Mouse (Mus musculus): ENCODE results near the gene Fpr2. TPM values are rescaled to one million over a fixed set of nuclear protein-coding genes. Genes with fewer than 3 reads are reported as not detected.
"Not testable (repeated sequence)": the region's sequence is repeated elsewhere in the genome, so short reads cannot be mapped to it uniquely, and the experiment has no call there.

Gene Fpr2
- polyA plus RNA-seq (2015; fragmentation: Nextera tagmentation; extraction: Ambion mirVana): 0.31 and 0.41 TPM in 2 replicates

DNA sequence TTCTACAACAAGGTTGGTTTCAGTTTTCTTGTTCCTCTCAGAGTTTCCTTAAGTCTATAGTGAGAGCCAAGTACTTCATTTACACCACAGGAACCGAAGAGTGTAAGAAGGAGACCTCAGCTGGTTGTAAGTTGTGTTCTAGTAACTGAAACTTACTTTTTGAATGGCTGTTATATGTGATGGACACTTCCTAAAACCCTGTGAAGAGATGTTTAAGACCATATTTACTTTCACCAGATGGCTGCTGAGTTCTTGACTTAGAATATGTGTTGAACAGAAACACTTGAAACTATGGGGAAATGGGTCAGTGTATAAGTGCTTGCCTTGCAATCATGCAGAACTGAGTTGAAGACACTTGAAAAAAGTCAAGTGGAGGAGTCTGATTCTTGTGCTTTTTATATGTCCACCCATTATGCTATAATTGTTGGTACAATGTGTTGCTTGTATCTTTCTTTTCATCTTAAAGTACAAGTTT, at the start of gene Fpr2, which contains the start of gene Fpr3:
Gene Fpr2 (plus strand): TSS at position 51 of the 475 bp plus-strand sequence.
Gene Fpr3 (plus strand): TSS at position 79 of the 475 bp plus-strand sequence.
- no peak within 1 kb of the TSS for H3K4me3 ChIP-seq (ENCODE audit: low read length)
- no peak for ATAC-seq
- no peaks in the 10 kb centered on the region for H3K36me3 ChIP-seq (ENCODE audit: control insufficient read depth, insufficient read depth, low read length)
- no peaks in the 10 kb centered on the region for H3K27me3 ChIP-seq (replicated peaks; ENCODE audit: control insufficient read depth, insufficient read depth, low read length)
- no peaks in the 10 kb centered on the region for H3K4me1 ChIP-seq (ENCODE audit: control insufficient read depth, insufficient read depth, low read depth, low read length)
- H3K9ac ChIP-seq (ENCODE audit: low read depth, low read length): no peak within 1 kb of the TSS
- no peak within 1 kb of the TSS for H3K27ac ChIP-seq (ENCODE audit: low read depth, low read length)
- no peak within 1 kb of the TSS for H3K4me2 ChIP-seq (ENCODE audit: low read length)
- WGBS: 50% methylated on average over 1 of the region's 1 CpGs
- H3K9me3 ChIP-seq (ENCODE audit: control insufficient read depth, low read length): no peaks in the 10 kb centered on the region

GRCm38 (mm10) chr17:17837919-17838701, 49.5 kb upstream of the Fpr2 start:
- peak overlapping the region; percentile 61 for H3K9ac ChIP-seq (ENCODE audit: low read depth, low read length)
- peak overlapping the region; percentile 52 for H3K4me3 ChIP-seq (ENCODE audit: low read length)
- H3K27ac ChIP-seq (ENCODE audit: low read depth, low read length): peak overlapping the region; percentile 83
- WGBS: under 1% methylated on average over 43 of the region's 43 CpGs
- H3K9me3 ChIP-seq (ENCODE audit: control insufficient read depth, low read length): no peaks in the 10 kb centered on the region
- H3K36me3 ChIP-seq (ENCODE audit: control insufficient read depth, insufficient read depth, low read length): 0 out of 2 replicates have a peak, but pooled peaks cover 2% of the 10 kb centered on the region
- H3K27me3 ChIP-seq (replicated peaks; ENCODE audit: control insufficient read depth, insufficient read depth, low read length): no peaks in the 10 kb centered on the region
- H3K4me2 ChIP-seq (ENCODE audit: low read length): peak overlapping the region; percentile 83
- ATAC-seq: peak; percentile 98
- H3K4me1 ChIP-seq (ENCODE audit: control insufficient read depth, insufficient read depth, low read depth, low read length): peaks cover 29% of the 10 kb centered on the region

DNA sequence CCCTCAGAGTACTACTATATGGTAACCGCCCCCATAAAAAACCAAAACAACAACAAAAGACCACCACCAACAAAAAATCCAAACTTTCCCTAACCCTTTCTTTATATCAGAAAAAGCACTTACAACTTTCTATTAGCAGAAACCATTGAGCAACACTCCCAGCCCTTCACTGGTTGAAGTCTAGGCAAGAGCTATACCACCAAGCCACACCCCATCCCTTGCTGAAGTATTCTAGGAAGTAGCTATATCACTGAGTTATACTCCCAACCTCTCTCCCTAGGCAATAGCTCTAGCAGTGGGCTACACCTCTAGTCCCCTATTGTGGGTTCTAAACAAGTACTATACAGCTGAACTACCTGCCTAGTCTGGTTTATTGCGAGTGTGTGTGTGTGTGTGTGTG, 48.3 kb upstream of the Fpr2 start:
- ATAC-seq: no peak
- Histone ChIP-seq H3K27ac (ENCODE audit: low read depth, low read length) (no peak overlapping the region), H3K9me3 (ENCODE audit: control insufficient read depth, low read length) (no peaks in the 10 kb centered on the region), H3K36me3 (ENCODE audit: control insufficient read depth, insufficient read depth, low read length) (0 out of 2 replicates have a peak, but pooled peaks cover 2% of the 10 kb centered on the region), H3K4me1 (ENCODE audit: control insufficient read depth, insufficient read depth, low read depth, low read length) (peaks cover 23% of the 10 kb centered on the region), H3K4me2 (ENCODE audit: low read length) (peak overlapping the region; percentile 83), H3K4me3 (ENCODE audit: low read length) (no peak overlapping the region), H3K9ac (ENCODE audit: low read depth, low read length) (no peak overlapping the region), H3K27me3 (replicated peaks; ENCODE audit: control insufficient read depth, insufficient read depth, low read length) (no peaks in the 10 kb centered on the region)
- 100% methylated on average over 2 of the region's 2 CpGs for WGBS

- Histone ChIP-seq H3K4me1 (ENCODE audit: control insufficient read depth, insufficient read depth, low read depth, low read length) (peaks cover 21% of the 10 kb centered on the region), H3K9me3 (ENCODE audit: control insufficient read depth, low read length) (no peaks in the 10 kb centered on the region), H3K9ac (ENCODE audit: low read depth, low read length) (no peak overlapping the region), H3K36me3 (ENCODE audit: control insufficient read depth, insufficient read depth, low read length) (0 out of 2 replicates have a peak, but pooled peaks cover 2% of the 10 kb centered on the region), H3K27me3 (replicated peaks; ENCODE audit: control insufficient read depth, insufficient read depth, low read length) (no peaks in the 10 kb centered on the region), H3K4me2 (ENCODE audit: low read length) (no peak overlapping the region), H3K4me3 (ENCODE audit: low read length) (no peak overlapping the region), H3K27ac (ENCODE audit: low read depth, low read length) (no peak overlapping the region)
- 95% methylated on average over 7 of the region's 7 CpGs for WGBS
- ATAC-seq: no peak
These were observed 46.8 kb upstream of the Fpr2 start for GRCm38 (mm10) chr17:17840796-17841195.

GRCm38 (mm10) chr17:17843534-17844261, 43.9 kb upstream of the Fpr2 start:
- Histone ChIP-seq H3K9ac (ENCODE audit: low read depth, low read length) (no peak overlapping the region), H3K4me1 (ENCODE audit: control insufficient read depth, insufficient read depth, low read depth, low read length) (peaks cover 7% of the 10 kb centered on the region), H3K4me2 (ENCODE audit: low read length) (no peak overlapping the region), H3K9me3 (ENCODE audit: control insufficient read depth, low read length) (no peaks in the 10 kb centered on the region), H3K4me3 (ENCODE audit: low read length) (no peak overlapping the region), H3K36me3 (ENCODE audit: control insufficient read depth, insufficient read depth, low read length) (no peaks in the 10 kb centered on the region), H3K27ac (ENCODE audit: low read depth, low read length) (no peak overlapping the region), H3K27me3 (replicated peaks; ENCODE audit: control insufficient read depth, insufficient read depth, low read length) (no peaks in the 10 kb centered on the region)
- ATAC-seq: peak; percentile 63
- WGBS: 71% methylated on average over 27 of the region's 27 CpGs

- not testable (repeated sequence) for H3K9me3 ChIP-seq (ENCODE audit: control insufficient read depth, low read length); H3K27me3 ChIP-seq (replicated peaks; ENCODE audit: control insufficient read depth, insufficient read depth, low read length); ATAC-seq; H3K9ac ChIP-seq (ENCODE audit: low read depth, low read length); H3K4me2 ChIP-seq (ENCODE audit: low read length); H3K27ac ChIP-seq (ENCODE audit: low read depth, low read length); H3K36me3 ChIP-seq (ENCODE audit: control insufficient read depth, insufficient read depth, low read length); H3K4me1 ChIP-seq (ENCODE audit: control insufficient read depth, insufficient read depth, low read depth, low read length); H3K4me3 ChIP-seq (ENCODE audit: low read length)
- 95% methylated on average over 3 of the region's 3 CpGs for WGBS
These were observed 43.0 kb upstream of the Fpr2 start for GRCm38 (mm10) chr17:17844606-17845005.

- Histone ChIP-seq H3K4me3 (ENCODE audit: low read length) (no peak overlapping the region), H3K27ac (ENCODE audit: low read depth, low read length) (no peak overlapping the region), H3K4me2 (ENCODE audit: low read length) (no peak overlapping the region), H3K27me3 (replicated peaks; ENCODE audit: control insufficient read depth, insufficient read depth, low read length) (no peaks in the 10 kb centered on the region), H3K9me3 (ENCODE audit: control insufficient read depth, low read length) (no peaks in the 10 kb centered on the region), H3K4me1 (ENCODE audit: control insufficient read depth, insufficient read depth, low read depth, low read length) (no peaks in the 10 kb centered on the region), H3K9ac (ENCODE audit: low read depth, low read length) (no peak overlapping the region), H3K36me3 (ENCODE audit: control insufficient read depth, insufficient read depth, low read length) (no peaks in the 10 kb centered on the region)
- ATAC-seq: no peak
- WGBS: 73% methylated on average over 10 of the region's 10 CpGs
These were observed 42.2 kb upstream of the Fpr2 start for GRCm38 (mm10) chr17:17845187-17846027.

GRCm38 (mm10) chr17:17848988-17849387, 38.6 kb upstream of the Fpr2 start:
- Histone ChIP-seq H3K4me1 (ENCODE audit: control insufficient read depth, insufficient read depth, low read depth, low read length) (no peaks in the 10 kb centered on the region), H3K4me2 (ENCODE audit: low read length) (no peak overlapping the region), H3K27ac (ENCODE audit: low read depth, low read length) (no peak overlapping the region), H3K36me3 (ENCODE audit: control insufficient read depth, insufficient read depth, low read length) (no peaks in the 10 kb centered on the region), H3K27me3 (replicated peaks; ENCODE audit: control insufficient read depth, insufficient read depth, low read length) (no peaks in the 10 kb centered on the region), H3K9ac (ENCODE audit: low read depth, low read length) (no peak overlapping the region), H3K4me3 (ENCODE audit: low read length) (no peak overlapping the region), H3K9me3 (ENCODE audit: control insufficient read depth, low read length) (no peaks in the 10 kb centered on the region)
- WGBS: 86% methylated on average over 2 of the region's 2 CpGs
- ATAC-seq: no peak

All from hindbrain, embryonic 16.5 days (tissue).